Mouse (Mus musculus) erythroblast, embryonic 14.5 days (primary cell): ENCODE results near the gene Rexo4.

Source experiments
- GATA1 ChIP-seq: IDR thresholded peaks from 2 replicates; pipeline ENCODE4 v1.6.1; 2012; ENCODE audit warnings: low read length, inconsistent platforms, mixed read lengths
- TAL1 ChIP-seq: IDR thresholded peaks from 3 replicates; pipeline ENCODE4 v1.6.1; 2012; ENCODE audit warnings: low read length, inconsistent platforms, mixed read lengths

DNA sequence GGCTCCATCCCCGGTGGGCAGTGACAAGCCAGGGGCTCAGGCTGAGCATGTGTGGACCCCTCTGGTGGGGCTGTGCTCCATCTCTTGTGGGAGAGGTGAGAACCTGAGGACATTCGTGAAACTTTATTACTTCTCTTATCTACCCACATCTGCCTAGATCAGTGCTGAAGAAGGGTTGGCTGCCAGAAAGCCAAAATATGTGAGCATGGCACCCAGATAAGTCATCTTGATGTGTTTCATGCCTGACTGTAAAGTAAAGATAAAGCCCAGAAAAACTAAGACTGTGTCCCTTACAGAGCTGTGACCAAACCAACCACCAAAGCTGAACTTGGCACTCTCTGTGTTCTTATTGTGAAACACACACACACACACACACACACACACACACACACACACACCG, 29.8 kb upstream of the Rexo4 start:
- TF ChIP-seq GATA1, result no peak
- TF ChIP-seq TAL1, result no peak
